Mouse (Mus musculus): ENCODE measurements at regions not wholly inside any gene's neighbourhood (a gene's known extent, or its start where the extent isn't known, plus 50 kb on each side); places are given as distances from the start of the nearest gene placed in this dataset.

DNA sequence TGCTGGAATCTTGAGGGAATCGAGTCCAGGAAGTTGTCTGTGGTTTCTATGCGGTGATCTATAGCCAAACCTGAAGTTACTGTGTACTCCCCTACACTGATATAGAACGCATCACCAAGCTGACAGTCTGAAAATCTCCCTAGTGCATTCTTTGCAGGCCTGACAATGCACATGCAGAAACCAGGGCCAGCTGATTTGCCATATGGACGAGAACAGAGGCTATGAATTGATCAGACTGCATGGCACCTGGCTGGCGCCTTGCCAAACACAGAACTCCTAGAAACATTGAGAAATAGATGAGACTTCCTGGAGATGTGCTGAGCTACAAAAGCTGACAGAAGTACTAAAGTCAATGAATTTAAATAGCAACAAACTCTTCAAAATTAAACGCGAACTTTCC lies 1049.4 kb downstream of the Rapgef2 start:
- TF ChIP-seq CTCF (conservative IDR thresholded peaks at IDR 0.05; ENCODE audit: low read length) = no peak
- no peak for TF ChIP-seq NANOG (IDR thresholded peaks at IDR 0.05; ENCODE audit: borderline replicate concordance, low read length)
- TF ChIP-seq POU5F1 (IDR thresholded peaks at IDR 0.05; ENCODE audit: borderline replicate concordance, low read length) = no peak
